Mouse (Mus musculus) CH12F3 (cell line): ENCODE data around the gene Polr1b.

ENCODE experiments used
- in situ Hi-C: fragments of 300-500 bp; cut with MboI; formaldehyde crosslinking; loops from 2 replicates; pipeline ENCODE4 v1.14.3; 2020; ENCODE audit warnings: low sequenced_read_pairs

The Polr1b gene

GRCm38 (mm10) chr2:129100784-129101310 lies at the start of gene Polr1b:
Gene Polr1b (plus strand): TSS chr2:129100995.
- in situ Hi-C loops = no loop called here

DNA sequence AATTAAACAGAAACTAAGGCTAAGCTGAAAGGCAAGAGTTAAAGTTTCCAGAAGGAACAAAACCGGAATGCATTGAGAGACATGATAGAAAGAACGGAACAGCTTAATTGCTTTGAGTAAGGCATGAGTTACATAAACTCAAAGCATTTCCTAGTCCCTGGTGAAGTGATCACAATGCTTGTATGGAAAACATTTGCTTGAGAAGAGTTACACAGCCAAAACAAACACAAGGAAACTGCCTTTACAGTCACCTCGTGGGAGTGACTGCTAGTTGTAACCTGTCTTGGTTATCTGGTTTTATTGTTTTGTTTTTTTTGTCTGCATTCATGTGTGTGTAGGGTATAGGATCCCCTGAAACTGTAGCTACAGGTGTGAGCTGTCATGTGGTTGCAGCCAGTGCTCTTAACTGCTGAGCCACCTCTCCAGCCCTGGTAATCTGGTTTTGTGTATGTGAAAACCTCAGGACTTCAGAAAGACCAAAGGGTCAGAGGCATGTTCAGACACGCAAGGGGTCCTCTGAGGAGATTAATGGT lies 48.3 kb upstream of the Polr1b start:
- in situ Hi-C loops = no loop called here

DNA sequence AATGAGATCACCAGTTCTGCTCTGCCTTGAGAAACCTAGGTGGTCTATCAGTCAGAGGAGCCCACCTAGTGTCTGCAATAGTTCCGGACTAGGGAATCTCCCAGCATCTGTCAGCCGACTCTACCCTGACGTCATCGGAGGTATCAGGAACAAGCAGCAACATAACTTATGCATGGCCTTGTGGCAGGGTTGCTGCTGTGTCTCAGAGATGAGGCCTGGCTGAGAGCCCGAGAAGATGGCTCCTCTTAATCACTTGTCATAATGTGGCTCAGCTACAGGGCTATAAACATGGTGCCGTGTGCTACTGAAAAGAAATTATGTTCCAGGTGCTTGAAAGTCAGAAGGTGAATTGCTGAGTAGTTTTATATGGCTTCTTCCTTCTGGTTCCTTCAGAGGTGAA lies 45.1 kb upstream of the Polr1b start:
- in situ Hi-C loops = no loop called here

GRCm38 (mm10) chr2:129056597-129056996 lies 44.2 kb upstream of the Polr1b start:
- in situ Hi-C loops = no loop called here

- in situ Hi-C loops = no loop called here
Observed at GRCm38 (mm10) chr2:129057256-129057655, 43.5 kb upstream of the Polr1b start.

- in situ Hi-C loops = no loop called here
Observed at GRCm38 (mm10) chr2:129057920-129058361, 42.9 kb upstream of the Polr1b start.

- in situ Hi-C loops = no loop called here
Observed at GRCm38 (mm10) chr2:129061456-129062059, 39.2 kb upstream of the Polr1b start.

DNA sequence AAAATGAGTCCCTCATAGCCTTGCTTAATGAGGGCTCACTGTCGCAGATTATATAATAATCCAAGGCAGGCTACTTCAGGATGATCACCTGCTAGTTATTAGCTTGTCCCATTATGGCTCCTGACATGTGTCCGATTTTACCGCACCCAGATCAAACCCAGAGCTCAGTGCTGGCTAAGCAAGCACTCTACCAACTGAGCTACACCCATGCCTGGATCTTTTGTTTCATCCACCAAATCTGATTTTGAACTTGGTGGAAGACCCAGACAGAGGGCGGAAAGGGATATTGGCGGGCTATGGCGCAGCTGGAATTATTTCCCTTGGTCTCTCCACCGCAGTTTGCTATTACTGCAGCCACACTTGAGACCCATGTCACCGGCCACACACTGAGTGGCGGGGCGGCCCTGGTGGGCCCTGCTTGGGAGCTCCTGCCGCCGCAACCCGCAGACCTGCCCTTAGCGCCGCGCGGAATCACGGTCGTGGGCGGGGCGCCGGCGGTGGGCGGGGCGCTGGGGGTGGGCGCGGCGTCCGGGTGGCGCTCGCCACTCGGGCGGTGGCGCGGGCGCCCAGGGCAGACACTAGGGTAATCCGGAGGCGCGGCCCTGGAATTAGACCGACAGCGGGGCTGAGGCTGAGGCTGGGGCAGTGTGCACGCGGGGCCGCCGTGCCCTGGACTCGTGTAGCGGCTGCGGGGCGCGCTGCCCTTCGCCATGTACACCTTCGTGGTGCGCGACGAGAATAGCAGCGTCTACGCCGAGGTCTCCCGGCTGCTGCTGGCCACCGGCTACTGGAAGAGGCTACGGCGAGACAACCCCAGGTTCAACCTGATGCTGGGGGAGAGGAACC lies 35.1 kb upstream of the Polr1b start, which contains the start of gene Ttl:
TSS of gene Ttl (plus strand) at position 506 of the 846 bp plus-strand sequence.
- in situ Hi-C loops = no loop called here

DNA sequence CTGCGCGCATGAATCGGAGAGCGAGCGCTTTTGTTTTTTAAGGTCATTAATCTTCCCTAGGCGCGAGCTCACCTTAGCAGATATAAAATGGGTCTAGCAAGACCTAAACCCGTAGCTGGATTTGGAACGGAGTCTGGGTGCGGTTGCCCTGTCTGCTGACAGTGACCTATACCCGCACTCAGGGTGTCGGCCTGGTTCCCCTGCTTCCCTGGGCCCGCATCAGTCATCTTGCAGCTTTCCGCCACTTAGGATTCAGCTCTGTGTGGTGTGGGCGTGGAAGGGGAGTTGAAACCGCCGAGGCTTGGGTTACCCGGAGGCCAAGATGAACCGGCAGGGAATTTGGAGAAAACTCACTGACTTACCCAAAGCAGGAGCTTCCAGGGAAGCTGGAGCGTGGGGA lies 34.5 kb upstream of the Polr1b start:
- in situ Hi-C loops = no loop called here

- in situ Hi-C loops = no loop called here
Observed at GRCm38 (mm10) chr2:129070296-129070695, 30.5 kb upstream of the Polr1b start.

DNA sequence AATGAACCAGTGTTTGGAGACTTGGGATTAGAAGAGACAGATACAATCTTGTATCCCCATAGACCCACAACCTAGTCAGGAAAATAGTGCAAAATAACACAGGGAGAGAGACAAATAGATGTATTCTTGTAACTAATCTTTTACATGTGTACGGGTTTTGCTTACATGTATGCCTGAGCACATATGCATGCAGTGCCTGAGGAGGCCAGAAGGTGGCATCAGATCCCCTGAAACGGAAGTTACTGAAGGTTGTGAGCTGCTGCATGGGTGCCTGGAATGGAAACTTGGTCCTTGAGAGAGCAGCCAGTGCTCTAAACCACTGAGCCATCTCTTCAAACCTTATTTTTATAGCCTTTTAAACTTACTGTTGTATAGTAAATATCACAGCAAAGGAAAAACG lies 22.5 kb upstream of the Polr1b start:
- in situ Hi-C loops = no loop called here

DNA sequence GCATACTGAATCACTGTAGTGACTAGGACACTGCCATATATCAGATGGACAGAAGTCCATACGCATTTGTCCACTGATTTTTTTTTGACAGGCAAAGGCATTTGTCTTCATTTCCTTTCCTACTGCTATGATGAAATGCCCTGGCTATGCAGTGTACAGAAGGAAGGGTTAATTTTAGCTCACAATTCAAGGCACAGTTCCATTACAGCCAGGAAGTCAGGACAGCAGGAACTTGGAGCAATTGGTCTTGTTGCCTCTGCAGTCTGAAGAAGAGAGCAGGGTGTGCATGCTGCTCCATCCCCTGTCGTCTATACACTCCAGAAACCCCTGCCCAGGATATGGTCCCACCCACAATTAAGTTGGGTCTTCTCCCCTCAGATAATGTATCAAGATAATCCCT lies 21.6 kb upstream of the Polr1b start:
- in situ Hi-C loops = no loop called here

GRCm38 (mm10) chr2:129081097-129081496 lies 19.7 kb upstream of the Polr1b start:
- in situ Hi-C loops = no loop called here

- in situ Hi-C loops = no loop called here
Observed at GRCm38 (mm10) chr2:129083514-129083913, 17.3 kb upstream of the Polr1b start.

- in situ Hi-C loops = no loop called here
Observed at GRCm38 (mm10) chr2:129084959-129085358, 15.8 kb upstream of the Polr1b start.

DNA sequence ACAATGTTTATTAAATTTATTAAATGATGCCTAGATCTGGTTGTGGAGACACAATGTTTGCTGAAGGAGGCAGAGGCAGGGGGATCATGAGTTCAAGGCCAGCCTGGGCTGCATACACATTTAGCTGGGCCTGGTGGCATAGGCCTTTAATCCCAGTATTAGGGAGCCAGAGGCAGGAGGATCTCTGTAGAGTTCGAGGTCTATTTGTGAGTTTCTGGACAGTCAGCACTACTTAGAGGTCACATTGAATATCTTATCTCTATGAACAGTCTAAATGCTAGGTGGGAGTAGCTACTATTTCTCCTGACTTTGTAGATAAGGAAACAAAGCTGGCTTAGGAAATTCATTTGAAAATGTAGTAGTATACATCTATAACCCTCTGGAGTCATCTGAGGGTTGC lies 13.3 kb upstream of the Polr1b start:
- in situ Hi-C loops = no loop called here

DNA sequence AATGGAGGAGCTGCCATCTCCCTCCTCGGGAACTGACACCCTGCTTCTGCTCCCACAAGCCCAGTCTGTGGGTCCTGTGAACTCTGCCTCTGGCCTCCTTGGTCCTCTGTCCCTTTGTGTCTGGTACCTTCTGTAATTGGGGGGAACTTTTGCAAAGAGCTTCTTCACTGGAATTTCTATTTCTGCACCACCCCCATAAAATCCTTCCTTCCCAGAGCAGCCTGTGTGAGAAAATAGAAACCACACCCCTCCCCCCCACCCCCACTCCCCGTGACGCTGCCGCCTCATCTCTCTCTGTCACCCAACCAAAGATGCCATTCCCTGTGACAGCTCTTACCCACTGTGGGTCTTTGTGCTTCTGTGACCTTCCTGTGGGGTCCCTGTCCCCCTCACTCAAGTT lies 10.4 kb upstream of the Polr1b start:
- in situ Hi-C loops = no loop called here

DNA sequence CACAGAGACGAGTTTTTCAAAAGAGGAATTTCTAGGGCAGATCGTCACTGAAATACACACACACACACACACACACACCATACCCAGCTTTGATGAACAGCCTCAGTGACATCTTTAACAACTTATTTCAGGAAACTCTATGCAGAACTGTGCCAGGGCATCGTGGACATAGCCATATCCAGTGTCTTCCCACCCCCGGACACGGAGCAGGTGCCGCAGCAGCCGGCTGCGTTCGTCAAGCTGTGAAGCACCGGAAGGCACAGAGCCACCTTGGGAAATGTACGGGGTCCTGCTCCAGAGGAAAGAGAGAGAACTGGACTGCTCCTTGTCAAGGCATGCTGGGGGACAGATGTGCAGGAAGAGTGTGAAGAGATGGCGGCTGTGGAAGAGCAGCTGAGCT lies 8.0 kb upstream of the Polr1b start:
- in situ Hi-C loops = no loop called here

- in situ Hi-C loops = no loop called here
Observed at GRCm38 (mm10) chr2:129093926-129094724, 6.7 kb upstream of the Polr1b start.

DNA sequence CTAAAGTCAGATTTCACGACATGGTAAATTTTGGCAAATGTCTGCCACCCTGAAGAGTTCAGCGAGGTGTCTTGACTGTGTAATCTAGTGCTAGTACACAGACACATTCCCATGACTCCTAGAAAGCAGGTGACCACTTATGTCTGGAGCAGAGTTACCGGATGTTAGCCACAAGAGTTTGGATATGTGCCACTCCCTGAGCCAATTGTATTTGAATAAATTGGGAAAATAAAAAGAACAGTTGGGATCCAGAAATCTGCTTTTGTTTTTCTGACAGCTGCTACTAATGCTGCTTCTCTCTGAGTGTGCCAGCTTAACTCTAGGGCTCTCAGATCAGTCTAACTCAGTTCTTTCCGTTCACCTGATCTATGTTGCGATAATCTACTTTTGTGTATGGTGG lies 12.1 kb downstream of the Polr1b start:
- in situ Hi-C loops = no loop called here
